Mouse (Mus musculus) small intestine, adult 2 months (tissue): ENCODE results near the gene Sbk1. TPM values are rescaled to one million over a fixed set of nuclear protein-coding genes. Genes with fewer than 3 reads are reported as not detected.

Experiments used
- H3K27ac ChIP-seq: fragments of 200-500 bp; 2 replicates; pipeline ENCODE4 v1.5.1; 2012; ENCODE audit warnings: low read depth, low read length, control low read depth, inconsistent platforms; ENCODE audit not compliant: insufficient read depth
- H3K27me3 ChIP-seq: fragments of 200-500 bp; 2 replicates; pipeline ENCODE4 v1.6.1; 2012; ENCODE audit warnings: mild to moderate bottlenecking, moderate library complexity, low read length, inconsistent platforms; ENCODE audit not compliant: control insufficient read depth, insufficient read depth
- H3K36me3 ChIP-seq: fragments of 200-500 bp; 2 replicates; pipeline ENCODE4 v1.6.1; 2012; ENCODE audit warnings: mild to moderate bottlenecking, low read length, control low read depth, inconsistent platforms; ENCODE audit not compliant: control insufficient read depth, insufficient read depth
- H3K4me1 ChIP-seq: fragments of 200-500 bp; 2 replicates; pipeline ENCODE4 v1.6.1; 2012; ENCODE audit warnings: low read length, inconsistent platforms, mixed read lengths; ENCODE audit not compliant: control insufficient read depth, insufficient read depth, insufficient read length
- H3K4me3 ChIP-seq: fragments of 200-500 bp; 2 replicates; pipeline ENCODE4 v1.5.1; 2012; ENCODE audit warnings: low read depth, mild to moderate bottlenecking, control low read depth, inconsistent platforms, low read length, moderate library complexity
- CTCF ChIP-seq: fragments of 200-500 bp; IDR thresholded peaks from 2 replicates; pipeline ENCODE4 v1.5.1; 2012; ENCODE audit warnings: low read depth, mild to moderate bottlenecking, control low read depth, inconsistent platforms, low read length, moderate library complexity, mixed read lengths; ENCODE audit not compliant: insufficient replicate concordance, insufficient read length; ENCODE audit errors: extremely low read depth
- POLR2A ChIP-seq: fragments of 200-500 bp; IDR thresholded peaks from 2 replicates; pipeline ENCODE4 v1.6.1; 2012; ENCODE audit warnings: low read depth, mild to moderate bottlenecking, control low read depth, inconsistent platforms, low read length, moderate library complexity
- WGBS: fragments of 180-500 bp; shearing (Covaris S2); methylation state at CpG from one replicate; pipeline ENCODE4 v1.1.7; 2018; 5-methylcytosine and 5-hydroxymethylcytosine counted together
- polyA plus RNA-seq: library from polyadenylated mRNA; depleted of rRNA; stranded (reverse); fragments of >200 nt; gene quantifications from 2 replicates; pipeline ENCODE4 v1.2.3, GENCODE M21; 2012

Sbk1 gene
- polyA plus RNA-seq, 1 experiment = 29.6 TPM

- H3K27me3 ChIP-seq = peaks cover 12% of the 10 kb centered on the region; the same call in 1 of the 2 replicates
- no peak overlapping the region for H3K27ac ChIP-seq
- H3K36me3 ChIP-seq = no peaks in the 10 kb centered on the region
- no peak overlapping the region for H3K4me3 ChIP-seq
- 78% methylated on average over 3 of the region's 3 CpGs for WGBS
- H3K4me1 ChIP-seq = no peaks in the 10 kb centered on the region
- TF ChIP-seq CTCF (no peak), POLR2A (no peak)
These were observed 22.4 kb upstream of the Sbk1 start for GRCm38 (mm10) chr7:126249986-126250385.

GRCm38 (mm10) chr7:126250481-126250880 is 21.9 kb upstream of the Sbk1 start:
- TF ChIP-seq CTCF (no peak), POLR2A (no peak)
- Histone ChIP-seq H3K27ac (no peak overlapping the region), H3K4me3 (no peak overlapping the region), H3K36me3 (no peaks in the 10 kb centered on the region), H3K4me1 (no peaks in the 10 kb centered on the region), H3K27me3 (peaks cover 12% of the 10 kb centered on the region; the same call in 1 of the 2 replicates)
- WGBS = 73% methylated on average over 7 of the region's 7 CpGs

GRCm38 (mm10) chr7:126251698-126252097 is 20.7 kb upstream of the Sbk1 start:
- WGBS = 53% methylated on average over 3 of the region's 3 CpGs
- no peak overlapping the region for H3K4me3 ChIP-seq
- H3K27me3 ChIP-seq = peaks cover 10% of the 10 kb centered on the region; the same call in 1 of the 2 replicates
- no peak overlapping the region for H3K27ac ChIP-seq
- TF ChIP-seq POLR2A (no peak), CTCF (no peak)
- no peaks in the 10 kb centered on the region for H3K36me3 ChIP-seq
- no peaks in the 10 kb centered on the region for H3K4me1 ChIP-seq

GRCm38 (mm10) chr7:126252230-126252629 is 20.2 kb upstream of the Sbk1 start:
- Histone ChIP-seq H3K27me3 (peaks cover 10% of the 10 kb centered on the region; the same call in 1 of the 2 replicates), H3K4me3 (no peak overlapping the region), H3K36me3 (no peaks in the 10 kb centered on the region), H3K4me1 (no peaks in the 10 kb centered on the region), H3K27ac (no peak overlapping the region)
- no peak for TF ChIP-seq POLR2A
- no peak for TF ChIP-seq CTCF
- whole genome bisulfite sequencing = 79% methylated on average over 5 of the region's 5 CpGs

GRCm38 (mm10) chr7:126260280-126261210 is 11.9 kb upstream of the Sbk1 start:
- Histone ChIP-seq H3K27ac (no peak overlapping the region), H3K36me3 (no peaks in the 10 kb centered on the region), H3K4me3 (no peak overlapping the region), H3K4me1 (no peaks in the 10 kb centered on the region), H3K27me3 (no peaks in the 10 kb centered on the region)
- 4% methylated on average over 18 of the region's 18 CpGs for WGBS
- TF ChIP-seq POLR2A (no peak), CTCF (peak; percentile 78; the same call in 1 of the 2 replicates)

GRCm38 (mm10) chr7:126261823-126262222 is 10.6 kb upstream of the Sbk1 start:
- no peak for TF ChIP-seq POLR2A
- TF ChIP-seq CTCF = no peak
- no peak overlapping the region for H3K4me3 ChIP-seq
- WGBS = 62% methylated on average over 4 of the region's 4 CpGs
- H3K27me3 ChIP-seq = no peaks in the 10 kb centered on the region
- no peaks in the 10 kb centered on the region for H3K36me3 ChIP-seq
- no peak overlapping the region for H3K27ac ChIP-seq
- H3K4me1 ChIP-seq = peaks cover 7% of the 10 kb centered on the region; the same call in 1 of the 2 replicates

DNA sequence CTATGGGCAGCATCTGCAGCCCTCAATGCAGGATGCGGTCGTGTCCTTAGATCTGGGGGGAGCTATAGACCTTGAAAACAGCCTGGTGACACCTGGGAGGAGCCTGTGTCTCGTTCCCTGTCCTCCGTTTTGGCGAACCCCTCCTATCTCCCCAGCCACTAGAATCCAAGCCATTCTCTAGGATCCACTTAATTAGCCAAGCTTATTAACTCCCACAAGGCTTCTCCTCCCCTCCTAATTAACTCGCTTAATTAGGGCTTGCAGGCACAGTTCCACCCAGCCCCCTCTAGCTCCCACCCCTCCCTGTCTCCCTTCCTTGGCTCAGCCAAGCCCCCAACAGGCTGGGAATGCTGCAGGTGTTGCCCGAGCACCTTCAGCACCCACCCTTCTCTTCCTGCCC is 8.5 kb upstream of the Sbk1 start:
- Histone ChIP-seq H3K4me1 (peaks cover 7% of the 10 kb centered on the region; the same call in 1 of the 2 replicates), H3K36me3 (no peaks in the 10 kb centered on the region), H3K27ac (no peak overlapping the region), H3K27me3 (no peaks in the 10 kb centered on the region), H3K4me3 (no peak overlapping the region)
- 50% methylated on average over 7 of the region's 7 CpGs for WGBS
- TF ChIP-seq CTCF = no peak
- no peak for TF ChIP-seq POLR2A
